Mouse (Mus musculus): ENCODE measurements around the gene Olfr361.
"Not testable (repeated sequence)": the region's sequence is repeated elsewhere in the genome, so short reads cannot be mapped to it uniquely, and the experiment has no call there.

The Olfr361 gene

GRCm38 (mm10) chr2:37089190-37089589, at the start of gene Olfr361:
Olfr361 (minus strand) TSS chr2:37089290.
- not testable (repeated sequence) for DNase-seq (ENCODE audit: low read depth, low spot score)

DNA sequence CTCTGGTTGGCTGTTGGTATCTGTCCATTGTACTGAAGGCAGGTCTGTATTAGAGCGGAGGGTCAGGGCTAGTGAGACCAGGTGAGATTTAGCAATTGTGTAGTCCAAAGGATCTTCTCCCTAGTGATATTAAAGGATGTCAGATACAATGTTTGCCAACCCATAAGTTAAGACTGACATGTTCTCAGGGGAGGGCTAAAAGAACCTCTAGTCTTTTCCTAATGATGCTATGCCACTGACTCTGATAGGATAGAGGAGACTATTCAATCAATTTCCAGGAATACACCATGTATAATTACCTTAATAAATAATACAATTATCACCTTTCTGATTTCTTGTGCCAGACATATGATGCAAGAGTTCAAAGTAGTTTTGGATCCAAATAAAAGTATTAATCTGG, 28.7 kb upstream of the Olfr361 start, which contains the start of gene Olfr362:
Gene Olfr362 (minus strand): TSS at position 101 of the 400 bp plus-strand sequence.
- no peak for DNase-seq (ENCODE audit: low read depth, low spot score)

- no peak for DNase-seq (ENCODE audit: low read depth, low spot score)
Observed at GRCm38 (mm10) chr2:37065446-37065845, 23.6 kb downstream of the Olfr361 start, which contains the start of gene Olfr360. Olfr360 (plus strand) TSS chr2:37065746.
